Mouse (Mus musculus): ENCODE measurements around the gene Actbl2. TPM values are rescaled to one million over a fixed set of nuclear protein-coding genes. Genes with fewer than 3 reads are reported as not detected.

Actbl2 gene
- polyA plus RNA-seq, 1 experiment from 2014 or later: not detected

- Histone ChIP-seq H3K4me2 (replicated peaks; ENCODE audit: low read depth, low read length) (no peak overlapping the region), H3K27ac (ENCODE audit: low read depth, low read length) (no peak overlapping the region), H3K9ac (ENCODE audit: low read depth, low read length) (no peak overlapping the region), H3K4me1 (ENCODE audit: control insufficient read depth, insufficient read depth, low read length) (no peaks in the 10 kb centered on the region; the same call in 1 of the 2 replicates), H3K4me3 (ENCODE audit: low read length) (no peak overlapping the region), H3K36me3 (ENCODE audit: control insufficient read depth, insufficient read depth, low read length) (no peaks in the 10 kb centered on the region), H3K9me3 (ENCODE audit: control insufficient read depth, low read length) (no peaks in the 10 kb centered on the region), H3K27me3 (ENCODE audit: control insufficient read depth, insufficient read depth, low read length) (no peaks in the 10 kb centered on the region)
- ATAC-seq (ENCODE audit: low FRiP score, low TSS enrichment): no peak
- WGBS: 92% methylated on average over 3 of the region's 3 CpGs
These were observed 8.9 kb downstream of the Actbl2 start for GRCm38 (mm10) chr13:111263758-111264157.

GRCm38 (mm10) chr13:111265231-111266000, 10.6 kb downstream of the Actbl2 start:
- no peak overlapping the region for H3K27ac ChIP-seq (ENCODE audit: low read depth, low read length)
- H3K4me1 ChIP-seq (ENCODE audit: control insufficient read depth, insufficient read depth, low read length): no peaks in the 10 kb centered on the region; the same call in 1 of the 2 replicates
- peak; percentile 76; the same call in 1 of the 2 replicates for ATAC-seq (ENCODE audit: low FRiP score, low TSS enrichment)
- no peaks in the 10 kb centered on the region for H3K36me3 ChIP-seq (ENCODE audit: control insufficient read depth, insufficient read depth, low read length)
- H3K4me3 ChIP-seq (ENCODE audit: low read length): no peak overlapping the region
- no peaks in the 10 kb centered on the region for H3K9me3 ChIP-seq (ENCODE audit: control insufficient read depth, low read length)
- no peak overlapping the region for H3K4me2 ChIP-seq (replicated peaks; ENCODE audit: low read depth, low read length)
- H3K27me3 ChIP-seq (ENCODE audit: control insufficient read depth, insufficient read depth, low read length): no peaks in the 10 kb centered on the region
- WGBS: 39% methylated on average over 4 of the region's 4 CpGs
- H3K9ac ChIP-seq (ENCODE audit: low read depth, low read length): no peak overlapping the region

- Histone ChIP-seq H3K4me3 (ENCODE audit: low read length) (no peak overlapping the region), H3K27ac (ENCODE audit: low read depth, low read length) (no peak overlapping the region; the same call in 1 of the 2 replicates), H3K9ac (ENCODE audit: low read depth, low read length) (no peak overlapping the region), H3K4me2 (replicated peaks; ENCODE audit: low read depth, low read length) (no peak overlapping the region), H3K27me3 (ENCODE audit: control insufficient read depth, insufficient read depth, low read length) (no peaks in the 10 kb centered on the region), H3K36me3 (ENCODE audit: control insufficient read depth, insufficient read depth, low read length) (no peaks in the 10 kb centered on the region), H3K4me1 (ENCODE audit: control insufficient read depth, insufficient read depth, low read length) (no peaks in the 10 kb centered on the region; the same call in 1 of the 2 replicates), H3K9me3 (ENCODE audit: control insufficient read depth, low read length) (no peaks in the 10 kb centered on the region)
- WGBS: 76% methylated on average over 5 of the region's 5 CpGs
- ATAC-seq (ENCODE audit: low FRiP score, low TSS enrichment): no peak
These were observed 12.0 kb downstream of the Actbl2 start for GRCm38 (mm10) chr13:111266855-111267254.

GRCm38 (mm10) chr13:111268992-111269391, 14.2 kb downstream of the Actbl2 start:
- Histone ChIP-seq H3K4me1 (ENCODE audit: control insufficient read depth, insufficient read depth, low read length) (no peaks in the 10 kb centered on the region; the same call in 1 of the 2 replicates), H3K4me2 (replicated peaks; ENCODE audit: low read depth, low read length) (no peak overlapping the region), H3K27ac (ENCODE audit: low read depth, low read length) (no peak overlapping the region), H3K9me3 (ENCODE audit: control insufficient read depth, low read length) (no peaks in the 10 kb centered on the region), H3K36me3 (ENCODE audit: control insufficient read depth, insufficient read depth, low read length) (no peaks in the 10 kb centered on the region), H3K4me3 (ENCODE audit: low read length) (no peak overlapping the region), H3K27me3 (ENCODE audit: control insufficient read depth, insufficient read depth, low read length) (no peaks in the 10 kb centered on the region), H3K9ac (ENCODE audit: low read depth, low read length) (no peak overlapping the region)
- ATAC-seq (ENCODE audit: low FRiP score, low TSS enrichment): no peak
- 89% methylated on average over 5 of the region's 5 CpGs for WGBS

- H3K36me3 ChIP-seq (ENCODE audit: control insufficient read depth, insufficient read depth, low read length): no peaks in the 10 kb centered on the region
- H3K27ac ChIP-seq (ENCODE audit: low read depth, low read length): no peak overlapping the region
- no peak overlapping the region for H3K4me2 ChIP-seq (replicated peaks; ENCODE audit: low read depth, low read length)
- H3K9me3 ChIP-seq (ENCODE audit: control insufficient read depth, low read length): no peaks in the 10 kb centered on the region
- no peaks in the 10 kb centered on the region for H3K27me3 ChIP-seq (ENCODE audit: control insufficient read depth, insufficient read depth, low read length)
- ATAC-seq (ENCODE audit: low FRiP score, low TSS enrichment): no peak
- H3K4me1 ChIP-seq (ENCODE audit: control insufficient read depth, insufficient read depth, low read length): no peaks in the 10 kb centered on the region; the same call in 1 of the 2 replicates
- 66% methylated on average over 13 of the region's 13 CpGs for WGBS
- no peak overlapping the region for H3K9ac ChIP-seq (ENCODE audit: low read depth, low read length)
- no peak overlapping the region for H3K4me3 ChIP-seq (ENCODE audit: low read length)
These were observed 15.0 kb downstream of the Actbl2 start for GRCm38 (mm10) chr13:111269789-111270335.

GRCm38 (mm10) chr13:111271868-111272267, 17.1 kb downstream of the Actbl2 start:
- no peaks in the 10 kb centered on the region for H3K36me3 ChIP-seq (ENCODE audit: control insufficient read depth, insufficient read depth, low read length)
- no peak overlapping the region for H3K27ac ChIP-seq (ENCODE audit: low read depth, low read length)
- no peaks in the 10 kb centered on the region for H3K27me3 ChIP-seq (ENCODE audit: control insufficient read depth, insufficient read depth, low read length)
- H3K4me3 ChIP-seq (ENCODE audit: low read length): no peak overlapping the region
- ATAC-seq (ENCODE audit: low FRiP score, low TSS enrichment): no peak
- no peak overlapping the region for H3K9ac ChIP-seq (ENCODE audit: low read depth, low read length)
- no peaks in the 10 kb centered on the region for H3K4me1 ChIP-seq (ENCODE audit: control insufficient read depth, insufficient read depth, low read length)
- H3K4me2 ChIP-seq (replicated peaks; ENCODE audit: low read depth, low read length): no peak overlapping the region
- no peaks in the 10 kb centered on the region for H3K9me3 ChIP-seq (ENCODE audit: control insufficient read depth, low read length)
- WGBS: 65% methylated on average over 8 of the region's 8 CpGs

- no peak overlapping the region for H3K9ac ChIP-seq (ENCODE audit: low read depth, low read length)
- no peak overlapping the region for H3K4me2 ChIP-seq (replicated peaks; ENCODE audit: low read depth, low read length)
- peaks cover 7% of the 10 kb centered on the region; the same call in 1 of the 2 replicates for H3K9me3 ChIP-seq (ENCODE audit: control insufficient read depth, low read length)
- H3K4me1 ChIP-seq (ENCODE audit: control insufficient read depth, insufficient read depth, low read length): no peaks in the 10 kb centered on the region
- no peak overlapping the region for H3K4me3 ChIP-seq (ENCODE audit: low read length)
- 90% methylated on average over 10 of the region's 10 CpGs for WGBS
- no peaks in the 10 kb centered on the region for H3K36me3 ChIP-seq (ENCODE audit: control insufficient read depth, insufficient read depth, low read length)
- H3K27ac ChIP-seq (ENCODE audit: low read depth, low read length): no peak overlapping the region
- H3K27me3 ChIP-seq (ENCODE audit: control insufficient read depth, insufficient read depth, low read length): no peaks in the 10 kb centered on the region
- no peak for ATAC-seq (ENCODE audit: low FRiP score, low TSS enrichment)
These were observed 31.9 kb downstream of the Actbl2 start for GRCm38 (mm10) chr13:111286461-111287385.

GRCm38 (mm10) chr13:111291161-111291957, 36.5 kb downstream of the Actbl2 start:
- no peak overlapping the region for H3K4me2 ChIP-seq (replicated peaks; ENCODE audit: low read depth, low read length)
- ATAC-seq (ENCODE audit: low FRiP score, low TSS enrichment): no peak

More at GRCm38 (mm10) chr13:111291161-111291957, 36.5 kb downstream of the Actbl2 start:
- Histone ChIP-seq H3K9me3 (ENCODE audit: control insufficient read depth, low read length) (no peaks in the 10 kb centered on the region), H3K36me3 (ENCODE audit: control insufficient read depth, insufficient read depth, low read length) (no peaks in the 10 kb centered on the region), H3K9ac (ENCODE audit: low read depth, low read length) (no peak overlapping the region), H3K4me1 (ENCODE audit: control insufficient read depth, insufficient read depth, low read length) (no peaks in the 10 kb centered on the region), H3K4me3 (ENCODE audit: low read length) (no peak overlapping the region), H3K27me3 (ENCODE audit: control insufficient read depth, insufficient read depth, low read length) (no peaks in the 10 kb centered on the region), H3K27ac (ENCODE audit: low read depth, low read length) (peak overlapping the region; percentile 53; the same call in 1 of the 2 replicates)
- WGBS: 64% methylated on average over 17 of the region's 17 CpGs

Measured in kidney, embryonic 14.5 days (tissue).